Mouse (Mus musculus): Measurements from ENCODE around the gene Map7d1. TPM values are rescaled to one million over a fixed set of nuclear protein-coding genes. Genes with fewer than 3 reads are reported as not detected.
"Not testable (repeated sequence)": the region's sequence is repeated elsewhere in the genome, so short reads cannot be mapped to it uniquely, and the experiment has no call there.

Map7d1 gene
- total RNA-seq, 2 experiments from 2014 or later, result 56.3 to 63.1 TPM

DNA sequence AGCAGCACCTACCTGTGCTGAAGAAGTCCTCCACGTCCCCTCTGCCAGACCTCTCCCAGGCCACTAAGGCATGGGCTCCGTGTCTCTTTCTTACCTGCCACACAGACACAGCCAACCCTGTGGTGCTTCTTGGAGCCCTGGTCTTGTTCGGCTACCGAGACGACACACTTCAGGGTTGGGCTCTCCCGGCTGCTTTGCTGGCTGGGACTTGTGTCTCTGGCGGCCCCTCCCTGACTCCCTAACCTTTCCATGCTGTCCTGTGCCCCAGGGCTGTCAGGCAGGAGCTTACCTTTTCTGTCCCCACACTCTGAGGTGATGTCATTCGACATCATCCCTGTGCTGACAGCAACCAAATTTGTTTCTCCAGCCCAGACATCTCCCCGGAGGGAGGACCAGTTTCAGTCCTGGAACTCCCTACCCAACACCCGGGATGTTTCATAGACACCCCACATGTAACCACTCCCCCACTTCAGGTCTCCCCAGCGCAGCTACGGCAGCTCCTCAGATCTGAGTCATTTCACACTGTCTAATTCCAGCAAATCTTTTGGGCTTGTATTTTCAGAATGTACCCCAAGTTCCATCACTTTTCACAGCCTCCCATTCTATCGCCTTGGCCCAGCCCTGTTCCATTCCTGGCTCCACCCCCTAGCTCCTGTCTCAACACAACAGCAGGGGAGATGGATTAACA, 9.8 kb downstream of the Map7d1 start:
- no peak for DNase-seq (ENCODE audit: low spot score in 2 of 2)

DNA sequence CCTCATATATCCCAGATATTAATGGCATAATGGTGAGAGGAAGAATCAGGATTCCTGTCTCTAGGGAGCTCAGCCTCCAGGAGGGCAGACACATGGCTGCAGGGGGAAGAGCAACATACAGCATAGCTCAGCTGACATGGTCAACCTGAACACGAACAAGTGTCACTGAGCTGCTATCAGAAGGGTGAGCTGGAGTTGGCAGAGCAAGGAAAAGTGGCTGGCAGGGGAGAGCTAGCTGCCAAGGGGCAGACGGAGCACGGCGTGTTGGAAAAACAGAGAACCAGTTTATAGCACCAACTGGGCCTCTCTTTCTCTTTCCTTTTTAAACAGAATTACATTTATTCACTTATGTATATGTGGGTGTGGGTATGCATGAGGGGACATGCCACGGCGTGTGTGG, 13.6 kb downstream of the Map7d1 start:
- DNase-seq (ENCODE audit: low spot score in 2 of 2), result no peak

DNA sequence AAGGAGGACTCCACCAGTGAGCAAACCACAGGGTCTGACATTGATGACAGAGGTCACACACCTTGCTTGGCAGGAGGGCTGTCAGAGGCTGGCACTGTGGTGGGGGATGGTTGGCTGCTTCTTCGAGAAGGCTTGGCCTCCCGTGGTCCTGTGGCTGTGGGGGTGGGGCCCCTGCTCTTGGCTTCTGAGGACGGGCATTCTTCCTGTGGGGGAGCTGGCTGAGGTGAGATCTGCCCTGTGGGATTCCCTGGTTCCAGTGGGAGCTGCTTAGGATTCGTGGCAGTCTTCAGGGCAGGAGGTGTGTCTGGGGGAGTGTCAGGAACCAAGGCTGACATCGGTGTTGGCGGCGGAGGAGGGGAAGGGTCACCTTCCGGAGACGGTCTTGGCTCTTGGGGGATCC, 14.2 kb downstream of the Map7d1 start:
- DNase-seq (ENCODE audit: low spot score in 2 of 2), result no peak

DNA sequence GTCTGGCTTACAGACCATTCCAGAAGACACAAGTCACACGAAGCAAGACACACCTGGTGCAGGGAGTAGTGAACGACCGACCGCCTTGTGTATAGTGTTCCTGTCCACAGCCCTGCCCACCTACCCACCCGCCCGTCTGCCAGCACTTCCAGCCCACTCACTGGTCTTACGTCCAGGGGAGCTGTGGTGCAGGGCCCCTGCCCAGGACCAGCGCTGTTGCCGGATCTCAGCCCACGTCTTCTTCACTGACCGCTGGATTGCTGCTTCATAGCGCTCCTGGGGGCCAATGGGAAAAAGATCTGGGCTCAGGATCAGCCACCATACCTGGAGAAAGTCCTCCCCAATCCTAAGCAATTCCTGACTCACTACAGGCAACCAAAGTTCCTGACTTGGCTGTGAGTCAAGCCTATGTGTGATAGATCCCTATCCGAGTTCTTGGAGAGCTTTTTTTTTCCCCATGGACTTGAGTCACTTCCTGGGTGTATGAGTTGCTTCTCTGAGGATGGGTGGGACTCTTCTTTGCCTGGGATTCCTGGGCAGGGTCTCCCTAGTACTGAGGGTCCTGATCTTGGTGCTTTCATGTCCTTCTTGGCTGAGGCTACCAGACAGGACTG, 16.2 kb downstream of the Map7d1 start:
- DNase-seq (ENCODE audit: low spot score in 2 of 2), result no peak

DNA sequence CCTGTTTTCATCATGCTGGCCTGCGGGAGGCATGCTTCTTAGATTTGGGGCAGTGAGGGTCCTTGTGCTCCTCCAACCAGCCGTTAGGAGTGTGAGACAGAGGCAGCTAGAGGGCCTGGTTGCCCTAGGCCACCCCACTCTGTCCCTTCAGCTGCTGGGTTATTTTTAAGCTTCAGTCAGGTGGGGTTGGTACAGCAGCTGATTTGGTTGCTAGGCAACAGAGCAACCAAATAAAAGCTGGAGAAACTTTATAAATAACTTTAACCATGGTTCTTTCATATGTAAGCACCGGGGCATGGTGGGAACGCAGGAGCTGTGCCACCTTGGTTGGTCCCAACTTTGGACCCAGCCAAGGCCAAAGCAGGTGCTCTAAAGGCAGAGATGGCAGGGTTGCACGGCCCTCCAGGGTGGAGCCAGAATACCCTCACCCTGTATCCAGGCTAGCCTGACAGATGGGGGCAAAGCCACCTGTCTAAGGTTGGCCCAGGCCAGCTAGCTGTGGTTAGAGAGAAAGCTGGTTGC, 18.4 kb downstream of the Map7d1 start:
- peak in 1 of 2 experiments; percentile 15 for DNase-seq (ENCODE audit: low spot score in 2 of 2)

DNA sequence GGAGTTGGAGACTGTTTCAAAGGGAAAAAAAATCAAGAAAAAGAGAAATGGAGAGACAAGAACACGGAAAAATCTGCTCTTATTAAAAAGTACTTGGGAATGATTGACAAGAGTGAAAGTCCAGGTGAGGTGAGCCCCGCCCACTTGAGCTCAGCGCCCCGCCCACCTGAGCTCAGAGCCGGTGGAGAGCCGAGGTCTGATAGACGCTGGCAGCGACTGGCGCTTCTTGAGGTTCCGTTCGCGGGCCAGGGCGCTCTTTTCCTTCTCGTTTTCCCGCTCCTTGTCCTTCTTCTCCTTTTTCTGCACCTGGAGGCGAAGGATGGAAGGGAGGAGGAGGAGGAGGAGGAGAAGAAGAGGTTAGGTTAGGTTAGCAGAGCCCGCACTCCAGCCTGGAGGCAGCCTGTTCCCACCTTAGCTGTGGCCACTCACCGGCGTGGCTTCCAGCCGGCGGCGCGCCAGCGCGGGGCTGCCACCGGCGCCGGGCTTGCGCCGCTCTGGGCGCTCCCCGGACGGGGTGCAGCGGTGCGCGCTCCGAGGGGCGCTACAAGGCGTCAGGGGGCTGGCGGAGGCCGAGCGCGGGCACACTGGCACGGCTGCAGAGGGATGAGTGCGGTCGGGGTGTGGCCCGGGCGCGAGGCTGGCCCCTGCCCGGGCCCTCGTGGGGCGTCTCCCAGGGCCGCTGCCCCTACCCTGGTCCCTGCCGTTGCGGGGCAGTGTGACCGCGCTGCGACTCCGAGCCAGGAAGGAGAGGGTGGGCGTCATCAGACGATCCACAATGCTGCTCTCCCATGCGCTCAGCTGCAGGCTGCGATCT, 19.5 kb downstream of the Map7d1 start:
- DNase-seq (ENCODE audit: low spot score in 2 of 2), result peak in 1 of 2 experiments; percentile 19

DNA sequence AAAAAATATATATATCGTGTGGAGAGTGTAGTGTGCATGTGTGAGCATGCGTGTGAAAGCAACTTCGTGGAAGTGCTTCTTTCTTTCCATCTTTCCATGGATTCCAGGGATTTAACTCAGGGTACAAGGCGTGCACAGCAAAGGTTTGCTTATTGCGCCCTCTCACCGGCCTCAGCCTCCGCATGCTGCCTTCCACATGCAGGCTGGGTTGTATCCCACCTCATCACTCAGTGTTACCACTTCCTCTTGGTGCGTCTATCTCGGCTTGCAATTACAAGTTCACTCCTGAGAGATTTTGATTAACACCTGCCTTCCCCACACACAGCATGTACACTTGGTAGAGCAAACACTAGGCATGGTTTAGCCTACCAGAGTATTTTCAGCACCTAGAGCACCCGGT, 21.0 kb downstream of the Map7d1 start:
- DNase-seq (ENCODE audit: low spot score in 2 of 2), result no peak

DNA sequence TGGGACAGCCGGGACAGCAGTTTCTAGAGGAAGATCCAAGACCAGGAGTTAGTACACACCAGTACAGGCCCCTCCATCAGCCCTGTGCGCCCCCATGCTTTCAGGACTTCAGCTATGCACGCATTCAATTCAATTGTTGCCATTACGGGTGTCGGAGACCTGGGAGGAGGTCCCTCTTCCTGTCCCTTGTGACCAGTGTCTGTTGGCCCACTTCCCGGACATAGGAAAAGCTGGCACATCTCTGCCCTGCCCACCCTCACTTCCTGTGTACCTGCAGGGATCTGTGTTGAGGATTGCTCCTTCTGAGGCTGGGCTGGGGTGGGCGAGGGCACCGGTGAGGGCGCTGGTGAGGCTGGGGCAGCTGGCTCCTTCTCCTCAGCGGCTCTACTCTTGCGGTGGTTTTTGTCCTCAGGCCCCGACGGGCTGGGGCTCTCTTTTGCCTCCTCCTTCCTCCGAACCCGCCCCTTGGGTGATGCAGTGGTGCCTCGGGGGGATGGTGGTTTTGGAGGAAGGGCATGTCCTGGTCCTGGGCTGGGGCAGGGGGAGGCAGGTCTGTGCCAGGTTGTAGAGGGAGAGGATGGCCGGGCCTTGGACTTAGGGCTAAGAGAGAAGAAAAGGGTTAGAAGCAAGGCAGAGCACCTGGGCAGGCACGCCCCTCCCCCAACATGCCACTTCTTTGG, 21.5 kb downstream of the Map7d1 start:
- no peak for DNase-seq (ENCODE audit: low spot score in 2 of 2)

DNA sequence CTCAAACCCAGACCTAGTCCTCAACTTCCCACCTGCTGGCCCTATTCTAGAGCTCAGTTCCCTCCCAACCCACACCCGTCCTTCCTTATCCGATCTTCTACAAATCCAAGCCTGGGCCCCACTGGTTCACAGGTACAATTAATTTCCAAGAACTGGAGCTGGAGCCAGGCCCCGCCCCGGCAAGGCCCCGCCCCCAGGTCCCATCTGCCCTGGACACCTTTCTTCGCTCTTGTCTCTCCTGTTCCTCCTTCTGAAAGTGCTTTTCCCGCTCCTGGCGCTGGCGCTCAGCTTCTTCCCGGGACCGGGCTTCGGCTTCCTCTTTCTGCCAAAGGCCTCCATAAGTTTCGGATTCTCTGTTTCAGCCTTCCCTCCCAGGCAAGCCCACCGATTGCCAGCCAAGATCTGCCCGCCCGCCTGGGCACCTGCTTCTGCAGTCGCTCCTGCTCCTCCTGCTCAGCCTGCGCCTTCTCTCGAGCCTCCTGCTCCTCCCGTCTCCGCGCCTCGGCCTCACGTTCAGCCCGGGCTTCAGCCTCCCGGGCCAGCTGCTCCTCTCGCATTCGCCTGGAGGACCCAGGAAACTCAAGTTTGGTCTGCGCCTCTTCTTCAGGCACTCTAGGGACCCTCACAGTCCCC, 22.4 kb downstream of the Map7d1 start:
- DNase-seq (ENCODE audit: low spot score in 2 of 2), result no peak

DNA sequence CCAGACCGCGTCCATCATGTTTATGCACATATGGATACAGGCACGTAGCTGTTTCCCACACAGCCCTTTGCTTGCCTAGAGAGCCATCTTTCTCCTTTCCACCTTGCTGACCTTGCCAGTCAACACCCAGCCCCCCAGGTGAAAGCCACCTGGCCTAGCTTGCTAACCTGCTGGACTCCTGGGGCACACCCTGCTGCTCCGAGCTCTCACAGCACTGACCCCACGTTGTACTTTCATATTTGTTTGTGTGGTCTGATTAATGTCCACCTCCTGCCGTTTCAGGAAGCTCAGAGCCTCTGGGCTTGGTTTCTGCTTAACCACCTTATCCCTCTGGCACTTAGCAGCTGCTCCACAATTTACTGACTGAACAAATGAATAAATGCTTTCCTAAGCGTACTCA, 26.2 kb downstream of the Map7d1 start:
- DNase-seq (ENCODE audit: low spot score in 2 of 2), result no peak

DNA sequence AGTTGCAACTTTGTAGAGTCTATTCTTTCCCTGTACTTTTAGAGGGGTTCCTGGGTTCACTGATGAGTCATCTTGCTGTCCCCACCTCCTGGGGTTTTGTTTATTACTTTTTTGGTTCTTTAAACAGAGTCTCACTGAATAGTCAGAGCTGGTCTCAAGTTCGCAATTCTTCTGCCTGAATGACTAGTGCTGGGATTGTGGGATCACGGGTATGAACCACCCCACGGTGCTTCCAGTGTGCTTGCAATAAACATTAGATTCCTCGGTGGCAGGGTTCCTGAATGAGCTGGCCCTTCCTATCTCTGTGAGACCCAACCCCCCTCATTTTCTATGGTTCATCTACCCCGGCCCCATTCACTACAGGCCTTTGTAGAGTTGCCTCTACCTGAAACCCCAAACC, 28.0 kb downstream of the Map7d1 start:
- DNase-seq (ENCODE audit: low spot score in 2 of 2), result no peak

DNA sequence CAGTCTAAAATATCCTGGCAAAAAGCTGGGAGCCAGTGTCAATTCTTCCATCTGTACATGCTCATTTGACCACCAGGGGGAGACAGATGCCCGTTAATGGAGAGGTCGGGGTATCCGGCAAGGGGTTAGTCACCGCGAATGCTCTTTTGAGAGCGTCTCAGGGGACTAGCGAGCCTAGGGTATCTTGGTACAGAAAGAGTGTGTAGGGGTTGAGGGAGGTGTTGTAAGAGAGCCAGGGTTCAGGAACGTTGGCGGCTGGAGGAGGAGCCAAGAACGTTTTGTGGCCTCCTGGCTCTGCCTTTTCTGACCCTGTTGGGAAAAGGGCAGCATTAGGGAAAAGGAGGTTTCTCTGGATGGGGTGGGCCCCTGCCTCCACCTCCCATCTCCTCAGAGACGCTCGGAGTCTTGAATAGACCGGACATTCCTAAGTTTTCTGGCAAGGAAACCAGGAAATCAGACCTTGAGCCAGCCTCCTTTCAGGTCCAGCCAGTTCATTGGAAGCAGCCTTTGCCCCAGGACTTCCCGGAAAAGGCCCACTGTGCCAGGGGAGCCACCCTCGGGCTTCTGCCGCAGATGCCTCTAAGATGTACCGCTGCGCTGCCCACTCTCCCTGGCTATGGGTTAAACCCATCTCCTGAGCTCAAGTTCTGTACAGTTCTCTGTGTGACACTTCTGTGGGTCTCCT, 28.9 kb downstream of the Map7d1 start:
- DNase-seq (ENCODE audit: low spot score in 2 of 2), result peak; percentile 91 to 93

DNA sequence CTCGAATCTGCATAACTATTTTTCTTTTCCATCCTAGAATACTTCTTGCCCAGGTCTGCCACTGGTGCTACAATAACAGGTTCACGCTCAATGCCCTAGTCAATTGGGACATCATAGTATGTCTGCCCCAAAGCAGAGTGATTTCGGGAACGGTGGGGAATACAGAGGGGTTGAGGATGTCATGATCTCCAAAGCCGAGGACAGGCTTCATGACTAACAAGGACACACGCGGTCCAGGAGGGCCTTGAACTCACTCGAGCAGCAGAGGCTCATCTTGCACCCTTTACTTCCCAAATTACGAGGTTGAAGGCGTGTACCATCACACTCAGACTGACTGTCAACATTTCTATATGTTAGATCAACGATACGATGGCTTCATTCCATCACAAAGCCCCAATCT, 29.5 kb downstream of the Map7d1 start:
- no peak for DNase-seq (ENCODE audit: low spot score in 2 of 2)

DNA sequence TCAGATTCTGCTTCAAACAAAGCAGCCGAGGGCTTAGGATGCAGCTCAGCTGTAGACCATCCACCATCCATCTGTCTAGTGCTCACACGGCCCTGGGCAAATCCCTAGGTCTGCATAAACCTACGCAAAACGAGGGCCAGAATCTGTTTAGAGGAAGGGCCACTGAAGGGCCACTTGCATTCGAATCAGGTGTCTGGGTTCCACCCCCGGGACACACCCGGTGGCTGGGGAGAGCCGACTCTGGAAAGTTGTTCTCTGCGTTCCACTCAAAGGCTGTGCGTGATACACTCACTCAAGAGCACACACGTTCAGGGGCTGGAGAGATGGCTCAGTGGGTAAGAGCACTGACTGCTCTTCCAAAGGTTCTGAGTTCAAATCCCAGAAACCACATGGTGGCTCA, 33.5 kb downstream of the Map7d1 start:
- no peak for DNase-seq (ENCODE audit: low spot score in 2 of 2)

DNA sequence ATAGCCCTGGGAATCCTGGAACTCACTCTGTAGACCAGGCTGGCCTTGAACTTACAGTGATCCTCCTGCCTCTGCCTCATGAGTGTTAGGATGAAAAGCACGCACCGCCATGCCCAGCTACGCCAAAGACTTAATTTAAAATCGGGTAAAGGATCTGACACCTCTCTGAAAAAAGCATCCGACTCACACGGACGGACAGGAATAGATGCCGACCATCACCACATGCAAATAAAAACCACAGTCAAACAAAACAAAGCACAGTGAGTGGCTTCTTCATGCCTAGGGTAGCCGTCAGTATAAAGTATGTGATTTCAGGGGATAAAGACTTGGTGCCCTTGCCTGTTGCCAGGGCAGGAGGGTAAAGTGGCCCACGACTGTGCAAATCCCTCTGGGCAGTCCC, 36.1 kb downstream of the Map7d1 start:
- no peak for DNase-seq (ENCODE audit: low spot score in 2 of 2)

DNA sequence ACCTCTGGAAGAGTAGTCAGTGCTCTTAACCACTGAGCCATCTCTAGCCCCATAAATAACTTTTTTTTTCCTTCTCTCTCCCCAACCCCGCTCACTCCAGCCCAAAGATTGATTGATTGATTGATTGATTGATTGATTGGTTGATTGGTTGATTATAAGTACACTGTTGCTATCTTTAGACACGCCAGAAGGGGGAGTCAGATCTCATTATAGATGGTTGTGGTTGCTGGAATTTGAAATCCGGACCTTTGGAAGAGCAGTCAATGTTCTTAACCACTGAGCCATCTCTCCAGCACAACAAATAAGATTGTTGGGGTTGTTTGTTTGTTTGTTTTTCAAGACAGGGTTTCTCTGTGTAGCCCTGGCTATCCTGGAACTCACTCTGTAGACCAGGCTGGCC, 36.6 kb downstream of the Map7d1 start:
- not testable (repeated sequence) for DNase-seq (ENCODE audit: low spot score in 2 of 2)

DNA sequence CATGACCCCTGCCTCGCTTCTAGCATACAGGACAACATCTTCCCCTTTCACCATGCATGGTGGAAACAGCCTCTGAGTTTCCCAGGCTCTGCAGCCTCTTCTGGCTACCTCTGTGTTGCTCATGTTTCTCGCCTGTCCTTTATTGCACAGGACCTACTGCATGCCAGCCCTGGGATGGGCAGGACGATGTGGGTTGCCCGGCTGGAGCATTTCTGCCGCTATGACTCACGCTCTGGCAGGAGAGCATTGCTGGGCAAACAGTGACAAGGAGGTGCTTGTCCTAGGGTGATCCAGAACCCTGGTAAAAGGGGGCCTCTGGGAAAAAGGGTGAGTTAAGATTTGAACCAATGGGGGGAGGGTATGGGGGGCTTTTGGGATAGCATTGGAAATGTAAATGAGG, 38.4 kb downstream of the Map7d1 start:
- DNase-seq (ENCODE audit: low spot score in 2 of 2), result no peak

DNA sequence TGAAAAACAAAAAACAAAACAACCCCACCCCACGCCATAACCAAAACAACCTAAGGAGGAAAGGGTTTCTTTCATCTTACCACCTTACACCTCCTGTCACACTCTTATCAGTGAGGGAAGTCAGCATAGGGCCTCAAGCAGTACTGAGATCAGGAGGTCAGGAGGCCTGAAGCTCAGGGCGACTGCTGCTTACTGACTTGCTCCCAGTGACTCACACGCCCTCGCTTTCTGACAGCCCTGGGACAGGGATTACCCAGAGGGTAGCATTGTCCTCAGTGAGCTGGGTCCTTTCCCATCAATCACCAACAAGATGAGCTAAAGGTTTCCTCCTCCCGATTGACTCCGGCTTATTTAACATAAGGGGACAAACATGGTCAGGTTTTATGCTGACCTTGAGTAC, 49.1 kb downstream of the Map7d1 start:
- DNase-seq (ENCODE audit: low spot score in 2 of 2), result no peak

DNA sequence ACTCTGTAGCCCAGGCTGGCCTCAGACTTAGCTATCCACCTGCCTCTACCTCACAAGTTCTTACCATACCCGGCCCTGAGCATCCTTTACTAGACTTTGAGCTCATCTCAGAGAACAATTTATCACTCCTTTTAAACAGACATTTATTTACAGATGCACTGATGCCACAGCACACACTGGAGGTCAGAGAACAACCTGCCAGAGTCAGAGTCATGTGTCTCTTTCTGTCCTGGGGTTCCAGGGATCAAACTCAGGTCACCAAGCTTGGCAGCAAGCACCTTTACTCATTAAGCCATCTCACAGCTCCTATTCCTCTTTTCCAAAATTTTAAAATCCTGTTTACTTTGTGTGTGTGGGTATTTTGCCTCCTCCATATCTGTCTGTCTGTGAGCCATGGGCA, 50.8 kb downstream of the Map7d1 start:
- no peak for DNase-seq (ENCODE audit: low spot score in 2 of 2)

DNA sequence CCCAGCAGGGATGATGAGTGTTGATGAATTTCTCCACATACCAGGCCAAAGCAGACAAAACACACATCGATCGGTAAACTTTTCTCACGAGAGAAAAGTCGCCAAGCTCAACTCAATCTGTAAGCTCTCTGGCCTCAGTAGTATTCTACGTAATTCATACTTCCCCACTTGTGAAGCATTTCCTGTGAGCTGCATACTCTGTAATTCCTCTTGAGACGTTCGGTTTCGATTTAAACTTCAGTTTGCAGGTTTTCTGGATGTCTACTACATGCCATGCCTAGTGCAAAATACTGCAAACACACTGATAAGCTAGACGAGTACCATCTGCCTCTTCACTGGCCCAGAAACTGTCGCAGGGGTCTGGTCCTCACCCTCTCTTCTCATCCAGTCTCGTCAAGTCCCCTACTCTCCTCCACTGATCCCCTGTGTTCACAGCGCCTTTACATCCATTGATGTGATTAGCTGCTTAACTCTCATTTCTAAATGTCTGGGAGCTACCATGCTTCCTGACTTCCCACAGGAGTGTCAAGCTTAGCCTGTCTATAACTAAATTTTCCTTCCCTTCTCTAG, 51.4 kb downstream of the Map7d1 start:
- DNase-seq (ENCODE audit: low spot score in 2 of 2), result no peak
